Mouse (Mus musculus) kidney, embryonic 16.5 days (tissue): ENCODE measurements around the gene Axl. TPM values are rescaled to one million over a fixed set of nuclear protein-coding genes. Genes with fewer than 3 reads are reported as not detected.
A peak's percentile ranks its signal among the peaks of the same experiment; 100 is the strongest.

ENCODE experiments used
- ATAC-seq: fragments of 200-750 bp; cut with Nextera tagmentation; 2 replicates; pipeline ENCODE4 v1.8.0; 2017; ENCODE audit warnings: moderate TSS enrichment; ENCODE audit not compliant: low FRiP score, low TSS enrichment
- H3K27ac ChIP-seq: fragments of 300-500 bp; sonication (generic); 2 replicates; pipeline ENCODE4 v1.5.1; 2014; ENCODE audit warnings: low read length
- H3K27me3 ChIP-seq: fragments of 300-500 bp; sonication (generic); 2 replicates; pipeline ENCODE4 v1.6.1; 2014; ENCODE audit warnings: low read length, control low read depth, mixed read lengths; ENCODE audit not compliant: insufficient read depth
- H3K36me3 ChIP-seq: fragments of 300-500 bp; sonication (generic); 2 replicates; pipeline ENCODE4 v1.6.1; 2014; ENCODE audit warnings: low read length, control low read depth, mixed read lengths; ENCODE audit not compliant: insufficient read depth
- H3K4me1 ChIP-seq: fragments of 300-500 bp; sonication (generic); 2 replicates; pipeline ENCODE4 v1.6.1; 2014; ENCODE audit warnings: low read length, control low read depth, mixed read lengths; ENCODE audit not compliant: insufficient read depth
- H3K4me2 ChIP-seq: fragments of 300-500 bp; sonication (generic); replicated peaks from 2 replicates; pipeline ENCODE4 v1.6.1; 2014; ENCODE audit warnings: low read depth, low read length
- H3K4me3 ChIP-seq: fragments of 300-500 bp; sonication (generic); 2 replicates; pipeline ENCODE4 v1.5.1; 2014; ENCODE audit warnings: mild to moderate bottlenecking, low read length
- H3K9ac ChIP-seq: fragments of 300-500 bp; sonication (generic); replicated peaks from 2 replicates; pipeline ENCODE4 v1.6.1; 2014; ENCODE audit warnings: low read length
- H3K9me3 ChIP-seq: fragments of 300-500 bp; sonication (generic); 2 replicates; pipeline ENCODE4 v1.6.1; 2016; ENCODE audit warnings: low read length, control low read depth
- WGBS: fragments of 180-500 bp; shearing (Covaris S2); extraction: QIAGEN DNeasy Blood & Tissue Kit; methylation state at CpG from one replicate; pipeline ENCODE4 v1.1.7; 2014; 5-methylcytosine and 5-hydroxymethylcytosine counted together
- polyA plus RNA-seq: library from polyadenylated mRNA; unstranded; fragments of >200 nt; fragmentation: Nextera tagmentation; extraction: Ambion mirVana; gene quantifications from 2 replicates; pipeline ENCODE4 v1.2.1, GENCODE M21; 2015

Gene Axl
- polyA plus RNA-seq, 1 experiment from 2014 or later, result 91.5 TPM

DNA sequence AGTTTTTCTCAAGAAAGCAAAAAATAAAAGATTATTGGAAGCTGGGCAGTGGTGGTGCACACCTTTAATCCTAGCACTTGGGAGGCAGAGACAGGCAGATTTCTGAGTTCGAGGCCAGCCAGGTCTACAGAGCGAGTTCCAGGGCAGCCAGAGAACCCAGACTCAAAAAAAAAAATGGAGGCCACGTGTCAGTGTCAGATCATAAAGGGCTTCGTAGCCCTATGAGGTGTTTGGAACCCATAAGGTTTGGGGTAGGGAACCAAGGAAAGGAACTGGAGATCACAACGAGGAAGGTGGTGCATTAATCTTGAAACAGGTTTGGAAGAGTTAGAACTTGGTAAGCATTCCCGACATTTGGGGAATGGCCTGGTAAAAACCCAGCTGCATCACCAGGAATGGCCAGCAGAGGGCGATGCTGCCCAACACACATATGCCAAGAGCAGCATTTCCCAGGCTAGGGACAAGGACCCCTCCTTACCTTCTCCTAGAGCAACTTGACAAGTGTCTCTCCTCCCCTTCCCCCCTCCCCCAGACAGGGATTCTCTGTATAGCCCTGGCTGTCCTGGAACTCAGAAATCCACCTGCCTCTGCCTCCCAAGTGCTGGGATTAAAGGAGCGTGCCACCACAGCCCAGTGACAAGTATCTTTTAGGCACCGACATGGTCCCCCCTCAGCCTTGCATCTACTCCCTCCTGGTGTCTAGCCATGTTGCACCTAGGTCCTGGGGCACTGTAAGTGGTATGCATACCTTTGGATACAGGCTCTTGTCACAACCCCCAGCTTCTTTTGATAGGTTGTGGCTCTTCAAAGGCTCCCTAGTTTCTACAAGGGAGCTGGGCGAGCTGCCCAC is 68.5 kb downstream of the Axl start:
- Histone ChIP-seq H3K36me3 (peaks cover 56% of the 10 kb centered on the region), H3K4me1 (peaks cover 18% of the 10 kb centered on the region), H3K9ac (0 out of 2 replicates have a peak overlapping the region, but pooled peaks have one; percentile 86), H3K27ac (peak overlapping the region; percentile 90), H3K27me3 (no peaks in the 10 kb centered on the region), H3K4me3 (no peak overlapping the region), H3K9me3 (no peaks in the 10 kb centered on the region), H3K4me2 (no peak overlapping the region)
- 66% methylated on average over 10 of the region's 10 CpGs for WGBS
- peak; percentile 32 for ATAC-seq

GRCm38 (mm10) chr7:25718788-25719417 is 69.6 kb downstream of the Axl start, which contains the start of gene Ccdc97:
Ccdc97 (minus strand) TSS chr7:25719088.
- no peaks in the 10 kb centered on the region for H3K9me3 ChIP-seq
- peak; percentile 84 for ATAC-seq
- peaks cover 18% of the 10 kb centered on the region for H3K4me1 ChIP-seq
- H3K4me3 ChIP-seq, result peak within 1 kb of the TSS; percentile 88
- peak within 1 kb of the TSS; percentile 86 for H3K9ac ChIP-seq
- peak within 1 kb of the TSS; percentile 90 for H3K27ac ChIP-seq
- 4% methylated on average over 32 of the region's 32 CpGs for WGBS
- peaks cover 56% of the 10 kb centered on the region for H3K36me3 ChIP-seq
- no peaks in the 10 kb centered on the region for H3K27me3 ChIP-seq
- peak within 1 kb of the TSS; percentile 87 for H3K4me2 ChIP-seq

DNA sequence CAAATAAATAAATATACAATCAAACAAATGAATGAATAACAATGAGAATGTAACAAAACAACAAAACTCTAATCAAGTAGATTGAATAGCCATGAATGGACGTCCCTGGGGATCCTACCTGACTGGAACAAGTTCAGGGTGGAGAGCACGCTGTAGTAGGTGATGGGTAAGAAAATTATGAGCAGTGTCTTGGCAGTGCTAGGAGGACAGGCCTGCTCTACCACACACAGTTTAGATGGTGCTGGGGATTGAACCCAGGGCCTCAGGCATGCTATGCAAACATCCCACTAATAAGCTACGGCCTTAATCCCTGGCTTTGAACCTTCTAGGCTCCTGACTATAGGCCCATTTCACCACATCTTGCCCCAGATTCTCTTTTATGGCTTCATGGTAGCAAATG is 71.0 kb downstream of the Axl start:
- WGBS, result 82% methylated on average over 3 of the region's 3 CpGs
- peak overlapping the region; percentile 86; the same call in 1 of the 2 replicates for H3K9ac ChIP-seq

DNA sequence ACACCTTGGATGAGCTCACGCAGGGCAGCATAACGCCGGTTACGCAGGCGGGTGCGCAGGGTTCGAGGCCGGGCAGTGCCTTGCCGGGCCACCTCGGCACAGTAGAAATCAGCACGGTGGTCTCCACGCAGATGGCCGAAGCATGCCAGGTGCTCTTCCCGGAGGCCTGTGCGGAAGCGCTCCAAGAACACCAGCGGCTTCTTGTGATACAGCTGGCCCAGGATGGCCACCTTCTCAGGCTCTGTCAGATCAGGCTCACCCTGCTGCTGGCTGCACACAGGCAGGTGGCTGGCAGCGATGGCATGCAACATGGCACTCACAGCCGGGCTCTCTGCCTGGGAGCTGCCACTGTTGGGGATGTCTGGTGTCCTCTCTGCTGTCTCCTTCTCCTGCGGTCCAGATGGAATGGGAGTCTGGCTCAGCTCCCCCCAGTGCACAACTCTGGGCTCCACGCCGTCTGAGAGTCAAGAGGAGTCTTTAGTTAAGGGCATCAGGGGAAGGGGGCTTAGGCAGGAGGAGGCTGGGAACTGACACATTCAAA is 72.7 kb downstream of the Axl start:
- Histone ChIP-seq H3K4me2 (no peak overlapping the region), H3K4me1 (peaks cover 18% of the 10 kb centered on the region), H3K4me3 (no peak overlapping the region), H3K27ac (no peak overlapping the region), H3K27me3 (no peaks in the 10 kb centered on the region), H3K9ac (no peak overlapping the region), H3K9me3 (no peaks in the 10 kb centered on the region), H3K36me3 (peaks cover 51% of the 10 kb centered on the region)
- 99% methylated on average over 22 of the region's 22 CpGs for WGBS
- no peak for ATAC-seq

More for the DNA sequence above, 71.0 kb downstream of the Axl start:
- Histone ChIP-seq H3K4me3 (no peak overlapping the region), H3K27me3 (no peaks in the 10 kb centered on the region), H3K9me3 (no peaks in the 10 kb centered on the region), H3K36me3 (peaks cover 55% of the 10 kb centered on the region), H3K4me1 (peaks cover 18% of the 10 kb centered on the region), H3K4me2 (peak overlapping the region; percentile 87), H3K27ac (no peak overlapping the region)
- ATAC-seq, result no peak

- no peak overlapping the region for H3K9ac ChIP-seq
- H3K4me2 ChIP-seq, result no peak overlapping the region
- H3K9me3 ChIP-seq, result no peaks in the 10 kb centered on the region
- no peak overlapping the region for H3K4me3 ChIP-seq
- no peak overlapping the region for H3K27ac ChIP-seq
- WGBS, result 93% methylated on average over 8 of the region's 8 CpGs
- no peaks in the 10 kb centered on the region for H3K27me3 ChIP-seq
- no peak for ATAC-seq
- H3K4me1 ChIP-seq, result peaks cover 25% of the 10 kb centered on the region
- H3K36me3 ChIP-seq, result peaks cover 45% of the 10 kb centered on the region
These were observed 73.9 kb downstream of the Axl start for GRCm38 (mm10) chr7:25714581-25714980.

DNA sequence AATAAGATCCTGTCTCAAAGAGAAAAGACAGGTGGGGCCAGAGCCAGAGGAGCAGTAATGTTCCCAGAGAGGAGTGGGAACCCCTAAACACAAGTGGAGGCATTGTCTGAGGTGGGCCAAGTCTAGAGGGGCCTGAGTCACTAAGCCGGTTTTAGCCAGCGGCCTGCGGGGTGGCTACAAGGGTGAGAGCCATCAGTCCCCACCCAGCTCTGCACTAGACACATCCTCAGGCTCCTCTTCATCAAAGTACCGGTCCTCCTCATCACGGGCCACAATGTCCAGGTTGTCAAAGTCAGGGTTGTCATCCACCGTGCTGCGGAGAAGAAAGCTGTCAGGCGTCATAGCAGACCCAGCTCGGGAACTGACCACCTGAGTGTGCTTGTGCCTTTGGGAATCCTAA is 75.7 kb downstream of the Axl start:
- no peaks in the 10 kb centered on the region for H3K27me3 ChIP-seq
- no peak overlapping the region for H3K27ac ChIP-seq
- peaks cover 45% of the 10 kb centered on the region for H3K36me3 ChIP-seq
- no peak overlapping the region for H3K4me2 ChIP-seq
- 89% methylated on average over 9 of the region's 9 CpGs for WGBS
- no peak overlapping the region for H3K4me3 ChIP-seq
- no peak overlapping the region for H3K9ac ChIP-seq
- ATAC-seq, result no peak
- H3K4me1 ChIP-seq, result peaks cover 17% of the 10 kb centered on the region
- no peaks in the 10 kb centered on the region for H3K9me3 ChIP-seq

GRCm38 (mm10) chr7:25711731-25712197 is 76.7 kb downstream of the Axl start:
- Histone ChIP-seq H3K9me3 (no peaks in the 10 kb centered on the region), H3K9ac (no peak overlapping the region), H3K27ac (no peak overlapping the region), H3K4me2 (no peak overlapping the region), H3K27me3 (no peaks in the 10 kb centered on the region), H3K4me1 (peaks cover 22% of the 10 kb centered on the region), H3K36me3 (peaks cover 45% of the 10 kb centered on the region), H3K4me3 (no peak overlapping the region)
- 32% methylated on average over 7 of the region's 7 CpGs for WGBS
- ATAC-seq, result no peak

DNA sequence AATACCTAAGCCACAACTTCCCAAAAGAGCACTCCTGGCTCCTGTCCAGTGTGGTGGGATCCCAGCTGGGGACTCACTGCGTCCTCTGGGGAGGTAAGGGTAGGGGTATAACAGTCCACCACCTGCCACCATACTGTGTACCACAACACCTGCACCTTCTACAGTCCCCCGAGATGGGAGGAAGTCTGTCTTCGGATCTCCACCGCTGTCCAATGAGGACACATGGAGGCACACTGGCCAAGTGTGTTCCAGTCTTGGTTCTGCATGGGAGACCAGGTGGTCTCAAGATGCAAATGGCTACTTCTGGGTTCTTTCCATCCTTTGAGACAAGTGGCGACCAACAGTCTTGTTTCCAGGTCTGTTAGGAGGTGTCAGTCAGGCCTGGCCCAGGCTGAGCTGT is 77.3 kb downstream of the Axl start:
- WGBS, result 57% methylated on average over 5 of the region's 5 CpGs
- peaks cover 41% of the 10 kb centered on the region for H3K36me3 ChIP-seq
- H3K27me3 ChIP-seq, result no peaks in the 10 kb centered on the region
- H3K4me1 ChIP-seq, result peaks cover 28% of the 10 kb centered on the region
- no peak overlapping the region for H3K4me2 ChIP-seq
- ATAC-seq, result no peak
- no peak overlapping the region for H3K27ac ChIP-seq
- no peak overlapping the region for H3K4me3 ChIP-seq
- H3K9ac ChIP-seq, result no peak overlapping the region
- no peaks in the 10 kb centered on the region for H3K9me3 ChIP-seq

DNA sequence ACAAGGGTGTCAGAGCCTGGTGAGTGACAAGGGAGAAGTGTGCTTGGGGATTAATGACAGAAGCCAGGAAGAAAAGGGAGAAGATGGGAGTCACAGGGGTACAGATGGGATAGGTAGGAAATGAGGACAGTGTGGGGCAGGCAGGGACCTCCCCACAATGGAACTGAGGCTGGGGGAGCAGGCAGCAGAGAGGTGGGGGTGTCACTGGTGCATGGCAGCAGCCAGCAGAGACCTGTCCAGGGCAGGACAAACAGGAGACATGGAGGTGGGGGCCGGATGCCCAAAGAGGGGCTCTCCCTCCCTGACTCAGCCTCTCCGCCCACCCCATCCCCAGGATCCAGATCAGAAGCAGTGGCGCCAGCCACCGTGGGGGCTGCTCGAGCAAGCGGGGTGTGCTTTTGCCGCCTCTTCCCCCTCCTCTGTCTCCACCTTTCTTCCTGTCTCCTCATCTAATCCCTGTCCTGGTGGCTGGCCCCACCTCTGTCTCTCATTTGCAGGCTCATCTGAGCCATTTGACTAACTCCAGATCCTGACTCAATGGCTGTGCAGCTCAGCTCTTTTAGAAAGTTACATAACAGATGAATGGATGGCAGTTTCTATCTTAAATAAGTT is 77.9 kb downstream of the Axl start:
- whole genome bisulfite sequencing, result 11% methylated on average over 7 of the region's 7 CpGs

More for the DNA sequence above, 77.9 kb downstream of the Axl start:
- Histone ChIP-seq H3K4me2 (0 out of 2 replicates have a peak overlapping the region, but pooled peaks have one; percentile 11), H3K27me3 (no peaks in the 10 kb centered on the region), H3K4me1 (peaks cover 33% of the 10 kb centered on the region), H3K9me3 (no peaks in the 10 kb centered on the region), H3K27ac (peak overlapping the region; percentile 36; the same call in 1 of the 2 replicates), H3K4me3 (no peak overlapping the region), H3K9ac (peak overlapping the region; percentile 50; the same call in 1 of the 2 replicates), H3K36me3 (peaks cover 36% of the 10 kb centered on the region)
- ATAC-seq, result 0 out of 2 replicates have a peak, but pooled peaks have one; percentile 14
